ENCODE assay signal across 12 mouse cellular contexts in the genomic region with DNA sequence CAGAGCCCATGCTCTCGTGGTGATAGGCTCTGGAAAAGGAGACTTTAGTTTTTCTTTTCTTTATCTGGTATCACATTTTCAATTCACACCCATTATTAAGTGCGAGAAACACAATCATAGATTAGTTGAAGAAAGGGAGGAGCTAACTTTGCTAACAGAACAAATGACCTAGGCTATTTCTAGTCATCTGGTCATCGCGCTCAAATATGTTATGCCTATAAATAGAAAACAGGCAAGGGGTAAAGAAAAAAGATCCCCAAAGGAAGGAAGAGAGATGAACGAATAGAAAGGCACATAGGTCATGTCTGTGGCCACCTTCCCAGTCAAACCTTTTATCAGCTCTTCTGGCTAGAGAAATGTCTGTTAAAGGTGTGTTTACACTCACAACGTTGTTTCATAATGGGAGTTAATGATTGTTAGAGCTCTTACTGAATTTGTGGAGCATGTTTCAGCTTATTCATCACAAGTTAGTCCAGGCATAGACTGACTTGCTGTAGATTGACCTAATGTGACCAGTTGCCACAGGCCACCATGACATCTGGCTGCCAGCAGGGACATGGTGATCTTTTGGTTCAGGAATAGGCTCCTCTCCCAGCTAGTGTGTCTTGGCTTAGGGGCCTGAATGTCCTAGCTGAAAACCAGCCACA.
DNase-seq lines count a peak whose midpoint lies in the region; ATAC-seq lines count a peak whose summit lies in the region.
"Had no signal": no experiment of that assay in that cellular context is flagged by ENCODE, and none has a peak within 500 bp of the region (broad histone marks: within the 10 kb centered on the region; RNA-seq: fewer than 3 reads in every experiment).

No protein-coding gene starts in this region.

- DNase-seq in kidney, adult 11 months: peak; percentile 22
- peak; percentile 26 for DNase-seq in adipocyte (ENCODE audit: low spot score)
- DNase-seq in layer of hippocampus, adult 8-10 months (ENCODE audit: low spot score in 2 of 2): no peak
- DNase-seq in testis, postnatal 10 days (ENCODE audit: low spot score): no peak
- no peak for DNase-seq in right cerebral cortex, postnatal 4 days
- DNase-seq: spleen, adult 18-20 months had no signal

- H3K27ac ChIP-seq in kidney, embryonic 14.5 days (ENCODE audit: low read depth, low read length): no peak overlapping the region
- peak overlapping the region; percentile 76 for H3K27ac ChIP-seq in heart, embryonic 13.5 days (replicated peaks)
- peak overlapping the region; percentile 75 for H3K27ac ChIP-seq in liver, embryonic 16.5 days (ENCODE audit: low read length)
- H3K27ac ChIP-seq: left cerebral cortex, adult 2 months; macrophage had no signal

- H3K27me3 ChIP-seq in kidney, embryonic 14.5 days (ENCODE audit: control insufficient read depth, insufficient read depth, low read length): no peaks in the 10 kb centered on the region
- no peaks in the 10 kb centered on the region for H3K27me3 ChIP-seq in heart, embryonic 13.5 days (replicated peaks)
- no peaks in the 10 kb centered on the region for H3K27me3 ChIP-seq in liver, embryonic 16.5 days (ENCODE audit: control insufficient read depth, insufficient read depth, low read depth, low read length)

- no peaks in the 10 kb centered on the region for H3K36me3 ChIP-seq in kidney, embryonic 14.5 days (ENCODE audit: control insufficient read depth, insufficient read depth, low read length)
- H3K36me3 ChIP-seq in heart, embryonic 13.5 days: no peaks in the 10 kb centered on the region
- H3K36me3 ChIP-seq in liver, embryonic 16.5 days (ENCODE audit: control insufficient read depth, insufficient read depth): no peaks in the 10 kb centered on the region

- H3K4me1 ChIP-seq in kidney, embryonic 14.5 days (ENCODE audit: control insufficient read depth, insufficient read depth, low read length): no peaks in the 10 kb centered on the region
- H3K4me1 ChIP-seq in heart, embryonic 13.5 days: peaks cover 42% of the 10 kb centered on the region
- peaks cover 9% of the 10 kb centered on the region for H3K4me1 ChIP-seq in liver, embryonic 16.5 days (ENCODE audit: control insufficient read depth, low read depth, low read length)

- H3K4me3 ChIP-seq in kidney, embryonic 14.5 days (ENCODE audit: low read length): no peak overlapping the region
- no peak overlapping the region for H3K4me3 ChIP-seq in heart, embryonic 13.5 days
- H3K4me3 ChIP-seq in liver, embryonic 16.5 days (ENCODE audit: low read depth, low read length): no peak overlapping the region
- H3K4me3 ChIP-seq: erythroblast, embryonic 14.5 days; left cerebral cortex, adult 2 months had no signal

- no peak for ATAC-seq in kidney, embryonic 14.5 days (ENCODE audit: low FRiP score, low TSS enrichment)
- ATAC-seq in heart, embryonic 13.5 days (ENCODE audit: extremely low read depth, insufficient number of reproducible peaks, low FRiP score, low TSS enrichment): no peak
- peak; percentile 77 for ATAC-seq in liver, embryonic 16.5 days (ENCODE audit: low read depth)

- H3K9ac ChIP-seq in kidney, embryonic 14.5 days (ENCODE audit: low read depth, low read length): no peak overlapping the region
- H3K9ac ChIP-seq in heart, embryonic 13.5 days: 0 out of 2 replicates have a peak overlapping the region, but pooled peaks have one; percentile 4
- no peak overlapping the region for H3K9ac ChIP-seq in liver, embryonic 16.5 days (ENCODE audit: low read depth, low read length)

- 77% methylated on average over 6 of the region's 6 CpGs for WGBS in kidney, embryonic 14.5 days
- WGBS in heart, embryonic 13.5 days: 31% methylated on average over 6 of the region's 6 CpGs
- WGBS in liver, embryonic 16.5 days (ENCODE audit: insufficient replicate concordance): 38% methylated on average over 6 of the region's 6 CpGs

- H3K9me3 ChIP-seq in kidney, embryonic 14.5 days (ENCODE audit: control insufficient read depth, low read length): no peaks in the 10 kb centered on the region
- H3K9me3 ChIP-seq in heart, embryonic 13.5 days: no peaks in the 10 kb centered on the region
- H3K9me3 ChIP-seq in liver, embryonic 16.5 days (replicated peaks; ENCODE audit: control insufficient read depth, low read length): no peaks in the 10 kb centered on the region

- no peak overlapping the region for H3K4me2 ChIP-seq in kidney, embryonic 14.5 days (replicated peaks; ENCODE audit: low read depth, low read length)
- H3K4me2 ChIP-seq in heart, embryonic 13.5 days: peak overlapping the region; percentile 12; the same call in 1 of the 2 replicates
- no peak overlapping the region for H3K4me2 ChIP-seq in liver, embryonic 16.5 days (ENCODE audit: low read depth, low read length)

Comparison
In these comparisons a context has a peak if more than half of its experiments do, and no peak if none do; other contexts are left out.
1. DNase-seq: peak in kidney, adult 11 months (single experiment) and adipocyte (single experiment); none in layer of hippocampus, adult 8-10 months (0 of 2), testis, postnatal 10 days (single experiment) and right cerebral cortex, postnatal 4 days (single experiment).